Mouse (Mus musculus): ENCODE measurements at regions not wholly inside any gene's neighbourhood (a gene's known extent, or its start where the extent isn't known, plus 50 kb on each side); places are given as distances from the start of the nearest gene placed in this dataset.

- no peak for DNase-seq
- no peaks in the 10 kb centered on the region for H3K4me1 ChIP-seq (ENCODE audit: control insufficient read depth, insufficient read depth, low read length)
- H3K27ac ChIP-seq (ENCODE audit: insufficient read depth, low read depth, low read length), result no peak overlapping the region
- no peak for TF ChIP-seq POLR2A (IDR thresholded peaks at IDR 0.05; ENCODE audit: low read depth, low read length)
- TF ChIP-seq CTCF (conservative IDR thresholded peaks at IDR 0.05; ENCODE audit: insufficient read depth, insufficient read length, low read depth, low read length), result no peak
- H3K36me3 ChIP-seq (ENCODE audit: control insufficient read depth, insufficient read depth, low read length), result no peaks in the 10 kb centered on the region
- 73% methylated on average over 4 of the region's 4 CpGs for WGBS
- no peaks in the 10 kb centered on the region for H3K27me3 ChIP-seq (replicated peaks; ENCODE audit: control insufficient read depth, insufficient read depth, low read length)
- no peak overlapping the region for H3K4me3 ChIP-seq (ENCODE audit: insufficient read depth, low read depth, low read length)
Observed at GRCm38 (mm10) chr7:37178256-37178655, 480.3 kb downstream of the Tshz3 start.

DNA sequence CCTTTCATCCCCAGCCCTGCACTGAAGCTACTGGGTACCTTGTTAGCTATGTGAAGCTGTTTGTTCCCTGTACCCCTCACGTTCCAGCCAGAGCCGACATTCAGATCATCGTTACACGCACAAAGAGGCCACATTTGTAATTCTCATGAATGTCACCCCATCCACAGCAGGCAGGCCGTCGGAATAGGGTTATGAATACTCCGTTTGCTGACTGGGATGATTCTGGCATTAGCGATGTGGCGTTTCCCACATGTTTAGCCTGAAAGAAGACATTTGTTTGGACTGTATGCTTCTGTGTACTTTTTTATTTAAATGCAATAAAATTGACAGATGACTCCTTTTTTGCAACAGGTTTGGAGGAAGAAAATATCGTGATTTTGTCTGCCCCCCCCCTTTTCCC is 482.0 kb downstream of the Tshz3 start:
- no peak for TF ChIP-seq POLR2A (IDR thresholded peaks at IDR 0.05; ENCODE audit: low read depth, low read length)
- no peak for TF ChIP-seq CTCF (conservative IDR thresholded peaks at IDR 0.05; ENCODE audit: insufficient read depth, insufficient read length, low read depth, low read length)
- Histone ChIP-seq H3K4me1 (ENCODE audit: control insufficient read depth, insufficient read depth, low read length) (no peaks in the 10 kb centered on the region), H3K4me3 (ENCODE audit: insufficient read depth, low read depth, low read length) (no peak overlapping the region), H3K36me3 (ENCODE audit: control insufficient read depth, insufficient read depth, low read length) (no peaks in the 10 kb centered on the region), H3K27ac (ENCODE audit: insufficient read depth, low read depth, low read length) (no peak overlapping the region), H3K27me3 (replicated peaks; ENCODE audit: control insufficient read depth, insufficient read depth, low read length) (no peaks in the 10 kb centered on the region)
- DNase-seq, result no peak
- WGBS, result 34% methylated on average over 10 of the region's 10 CpGs

DNA sequence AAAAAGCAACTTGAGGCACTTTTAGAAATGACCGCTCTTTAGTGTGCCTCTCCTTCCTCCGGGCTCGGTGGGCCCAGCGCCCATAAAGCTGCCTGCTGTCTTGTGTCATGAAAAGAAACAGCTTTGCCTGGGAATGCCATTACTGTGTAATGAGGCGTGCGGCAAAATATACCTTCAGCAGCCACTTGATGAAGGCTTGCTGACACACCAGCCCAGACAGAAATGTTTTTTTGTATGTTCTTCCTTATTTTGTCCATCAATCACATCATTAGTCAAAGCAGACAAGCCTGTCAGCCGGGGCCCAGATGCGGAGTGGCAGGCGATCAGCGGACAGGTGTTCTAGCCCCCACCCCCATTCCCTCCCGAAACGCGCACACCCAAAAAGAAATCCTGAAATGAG is 482.5 kb downstream of the Tshz3 start:
- H3K4me3 ChIP-seq (ENCODE audit: insufficient read depth, low read depth, low read length), result no peak overlapping the region
- H3K27me3 ChIP-seq (replicated peaks; ENCODE audit: control insufficient read depth, insufficient read depth, low read length), result no peaks in the 10 kb centered on the region
- H3K36me3 ChIP-seq (ENCODE audit: control insufficient read depth, insufficient read depth, low read length), result no peaks in the 10 kb centered on the region
- H3K4me1 ChIP-seq (ENCODE audit: control insufficient read depth, insufficient read depth, low read length), result no peaks in the 10 kb centered on the region
- TF ChIP-seq POLR2A (IDR thresholded peaks at IDR 0.05; ENCODE audit: low read depth, low read length) (no peak), CTCF (conservative IDR thresholded peaks at IDR 0.05; ENCODE audit: insufficient read depth, insufficient read length, low read depth, low read length) (no peak)
- H3K27ac ChIP-seq (ENCODE audit: insufficient read depth, low read depth, low read length), result no peak overlapping the region
- DNase-seq, result no peak
- 25% methylated on average over 13 of the region's 13 CpGs for WGBS

- H3K4me3 ChIP-seq (ENCODE audit: insufficient read depth, low read depth, low read length), result no peak overlapping the region
- H3K27me3 ChIP-seq (replicated peaks; ENCODE audit: control insufficient read depth, insufficient read depth, low read length), result no peaks in the 10 kb centered on the region
- no peak for TF ChIP-seq CTCF (conservative IDR thresholded peaks at IDR 0.05; ENCODE audit: insufficient read depth, insufficient read length, low read depth, low read length)
- no peak for TF ChIP-seq POLR2A (IDR thresholded peaks at IDR 0.05; ENCODE audit: low read depth, low read length)
- H3K4me1 ChIP-seq (ENCODE audit: control insufficient read depth, insufficient read depth, low read length), result no peaks in the 10 kb centered on the region
- no peaks in the 10 kb centered on the region for H3K36me3 ChIP-seq (ENCODE audit: control insufficient read depth, insufficient read depth, low read length)
- H3K27ac ChIP-seq (ENCODE audit: insufficient read depth, low read depth, low read length), result no peak overlapping the region
- 30% methylated on average over 4 of the region's 4 CpGs for WGBS
- no peak for DNase-seq
Observed at GRCm38 (mm10) chr7:37181109-37181508, 483.2 kb downstream of the Tshz3 start.

DNA sequence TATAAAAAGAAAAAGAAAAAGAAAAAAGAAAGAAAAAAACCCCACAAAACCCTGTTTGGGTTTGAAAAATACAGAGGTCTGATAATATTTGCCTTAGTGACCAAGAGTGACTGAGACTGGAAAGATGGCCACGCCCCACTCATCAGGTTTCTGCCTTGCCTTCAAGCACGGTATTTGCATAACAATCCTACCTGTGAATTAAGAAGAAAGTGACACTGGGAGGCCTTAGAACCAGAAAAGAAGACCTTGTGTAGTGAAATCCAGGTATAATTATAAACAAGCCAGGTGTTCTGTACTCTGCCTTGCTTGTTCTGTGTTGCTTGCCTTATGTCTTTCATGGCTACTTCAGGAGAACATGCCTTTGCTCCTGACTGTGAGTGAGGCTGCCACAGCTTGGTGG is 494.6 kb downstream of the Tshz3 start:
- Histone ChIP-seq H3K27ac (ENCODE audit: insufficient read depth, low read depth, low read length) (no peak overlapping the region), H3K4me3 (ENCODE audit: insufficient read depth, low read depth, low read length) (no peak overlapping the region), H3K4me1 (ENCODE audit: control insufficient read depth, insufficient read depth, low read length) (no peaks in the 10 kb centered on the region), H3K27me3 (replicated peaks; ENCODE audit: control insufficient read depth, insufficient read depth, low read length) (no peaks in the 10 kb centered on the region), H3K36me3 (ENCODE audit: control insufficient read depth, insufficient read depth, low read length) (no peaks in the 10 kb centered on the region)
- 39% methylated on average over 2 of the region's 2 CpGs for WGBS
- no peak for DNase-seq
- TF ChIP-seq CTCF (conservative IDR thresholded peaks at IDR 0.05; ENCODE audit: insufficient read depth, insufficient read length, low read depth, low read length) (no peak), POLR2A (IDR thresholded peaks at IDR 0.05; ENCODE audit: low read depth, low read length) (no peak)

GRCm38 (mm10) chr7:37204800-37205199 is 506.9 kb downstream of the Tshz3 start:
- peak; percentile 88 for DNase-seq
- Histone ChIP-seq H3K27me3 (replicated peaks; ENCODE audit: control insufficient read depth, insufficient read depth, low read length) (no peaks in the 10 kb centered on the region), H3K4me1 (ENCODE audit: control insufficient read depth, insufficient read depth, low read length) (peaks cover 4% of the 10 kb centered on the region; the same call in 1 of the 2 replicates), H3K36me3 (ENCODE audit: control insufficient read depth, insufficient read depth, low read length) (no peaks in the 10 kb centered on the region), H3K4me3 (ENCODE audit: insufficient read depth, low read depth, low read length) (no peak overlapping the region), H3K27ac (ENCODE audit: insufficient read depth, low read depth, low read length) (peak overlapping the region; percentile 36; the same call in 1 of the 2 replicates)
- TF ChIP-seq POLR2A (IDR thresholded peaks at IDR 0.05; ENCODE audit: low read depth, low read length), result no peak
- 41% methylated on average over 5 of the region's 5 CpGs for WGBS

- no peak overlapping the region for H3K4me3 ChIP-seq (ENCODE audit: insufficient read depth, low read depth, low read length)
- H3K4me1 ChIP-seq (ENCODE audit: control insufficient read depth, insufficient read depth, low read length), result peaks cover 4% of the 10 kb centered on the region; the same call in 1 of the 2 replicates
- 91% methylated on average over 7 of the region's 7 CpGs for WGBS
- H3K27ac ChIP-seq (ENCODE audit: insufficient read depth, low read depth, low read length), result no peak overlapping the region
- TF ChIP-seq POLR2A (IDR thresholded peaks at IDR 0.05; ENCODE audit: low read depth, low read length), result no peak
- no peak for TF ChIP-seq CTCF (conservative IDR thresholded peaks at IDR 0.05; ENCODE audit: insufficient read depth, insufficient read length, low read depth, low read length)
- no peak for DNase-seq
- no peaks in the 10 kb centered on the region for H3K36me3 ChIP-seq (ENCODE audit: control insufficient read depth, insufficient read depth, low read length)
- no peaks in the 10 kb centered on the region for H3K27me3 ChIP-seq (replicated peaks; ENCODE audit: control insufficient read depth, insufficient read depth, low read length)
Observed at GRCm38 (mm10) chr7:37208305-37208704, 510.4 kb downstream of the Tshz3 start.

DNA sequence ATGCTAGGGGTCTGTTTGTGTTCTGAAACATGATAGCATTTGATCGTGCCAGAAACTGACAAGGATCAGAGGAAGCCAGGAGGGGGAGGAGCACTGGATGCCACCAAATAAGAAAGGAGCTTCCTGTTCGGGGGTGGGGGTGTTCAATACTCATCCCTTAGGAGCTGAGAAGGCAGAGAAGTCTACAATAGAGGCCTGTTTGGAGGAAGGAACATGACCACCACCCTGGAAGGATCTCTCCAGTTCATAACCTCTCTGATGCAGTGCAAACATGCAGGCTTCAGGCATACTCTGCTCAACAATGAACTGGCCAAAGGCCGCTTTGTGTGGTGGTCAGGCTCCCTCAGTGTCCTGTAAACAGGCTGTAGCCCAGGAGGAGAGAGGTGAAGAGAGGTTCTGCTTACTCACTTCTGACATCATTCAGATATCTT is 515.8 kb downstream of the Tshz3 start:
- TF ChIP-seq CTCF (conservative IDR thresholded peaks at IDR 0.05; ENCODE audit: insufficient read depth, insufficient read length, low read depth, low read length) (no peak), POLR2A (IDR thresholded peaks at IDR 0.05; ENCODE audit: low read depth, low read length) (no peak)
- H3K4me3 ChIP-seq (ENCODE audit: insufficient read depth, low read depth, low read length), result no peak overlapping the region
- no peak overlapping the region for H3K27ac ChIP-seq (ENCODE audit: insufficient read depth, low read depth, low read length)
- H3K27me3 ChIP-seq (replicated peaks; ENCODE audit: control insufficient read depth, insufficient read depth, low read length), result no peaks in the 10 kb centered on the region
- H3K4me1 ChIP-seq (ENCODE audit: control insufficient read depth, insufficient read depth, low read length), result no peaks in the 10 kb centered on the region
- no peak for DNase-seq
- H3K36me3 ChIP-seq (ENCODE audit: control insufficient read depth, insufficient read depth, low read length), result no peaks in the 10 kb centered on the region
- 28% methylated on average over 3 of the region's 3 CpGs for WGBS

Measured in kidney, adult 2 months (tissue).